Mouse (Mus musculus) intestine, embryonic 16.5 days (tissue): ENCODE results near the gene Tmem185b. TPM values are rescaled to one million over a fixed set of nuclear protein-coding genes. Genes with fewer than 3 reads are reported as not detected.

Source experiments
- ATAC-seq: fragments of 200-750 bp; cut with Nextera tagmentation; 2 replicates; pipeline ENCODE4 v1.8.0; 2017; ENCODE audit warnings: moderate TSS enrichment, moderate library complexity
- H3K27ac ChIP-seq: fragments of 300-500 bp; sonication (generic); 2 replicates; pipeline ENCODE4 v1.5.1; 2014; ENCODE audit warnings: mild to moderate bottlenecking, low read length
- H3K27me3 ChIP-seq: fragments of 300-500 bp; sonication (generic); replicated peaks from 2 replicates; pipeline ENCODE4 v1.6.1; 2014; ENCODE audit warnings: low read length, control low read depth, mixed read lengths; ENCODE audit not compliant: control insufficient read depth, insufficient read depth
- H3K36me3 ChIP-seq: fragments of 300-500 bp; sonication (generic); 2 replicates; pipeline ENCODE4 v1.6.1; 2014; ENCODE audit warnings: low read length, control low read depth; ENCODE audit not compliant: control insufficient read depth, insufficient read depth
- H3K4me1 ChIP-seq: fragments of 300-500 bp; sonication (generic); 2 replicates; pipeline ENCODE4 v1.6.1; 2014; ENCODE audit warnings: low read length, control low read depth, mixed read lengths; ENCODE audit not compliant: control insufficient read depth, insufficient read depth
- H3K4me2 ChIP-seq: fragments of 300-500 bp; sonication (generic); 2 replicates; pipeline ENCODE4 v1.6.1; 2014; ENCODE audit warnings: low read depth, low read length, control low read depth
- H3K4me3 ChIP-seq: fragments of 300-500 bp; sonication (generic); 2 replicates; pipeline ENCODE4 v1.5.1; 2014; ENCODE audit warnings: mild to moderate bottlenecking, low read length
- H3K9ac ChIP-seq: fragments of 300-500 bp; sonication (generic); 2 replicates; pipeline ENCODE4 v1.6.1; 2014; ENCODE audit warnings: low read depth, low read length
- H3K9me3 ChIP-seq: fragments of 300-500 bp; sonication (generic); 2 replicates; pipeline ENCODE4 v1.6.1; 2016; ENCODE audit warnings: low read length, control low read depth; ENCODE audit not compliant: control insufficient read depth
- WGBS: fragments of 180-500 bp; shearing (Covaris S2); extraction: QIAGEN DNeasy Blood & Tissue Kit; methylation state at CpG from one replicate; pipeline ENCODE4 v1.1.7; 2014; 5-methylcytosine and 5-hydroxymethylcytosine counted together
- polyA plus RNA-seq: library from polyadenylated mRNA; unstranded; fragments of >200 nt; fragmentation: Nextera tagmentation; extraction: Ambion mirVana; gene quantifications from 2 replicates; pipeline ENCODE4 v1.2.1, GENCODE M21; 2015

Tmem185b gene
- polyA plus RNA-seq, 1 experiment from 2014 or later: 27.2 TPM

DNA sequence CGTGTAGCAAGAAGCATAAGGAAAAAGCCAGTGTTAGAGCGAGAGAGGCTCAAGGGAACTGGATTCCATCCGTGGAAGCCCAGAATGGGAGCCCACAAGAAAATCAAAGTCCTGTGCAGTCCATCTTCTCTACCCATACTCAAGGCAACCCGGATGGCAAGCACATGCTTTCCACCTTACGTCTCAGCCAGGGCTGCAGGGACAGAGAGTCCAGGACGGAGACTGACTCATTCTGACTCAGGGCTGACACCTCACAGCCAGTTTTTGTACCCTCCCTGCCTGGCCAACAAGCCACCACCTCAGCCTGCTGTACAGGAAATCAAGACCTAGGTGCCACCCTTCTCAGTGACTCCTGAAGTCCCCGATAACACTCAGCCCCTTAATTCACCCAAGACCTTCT is 16.5 kb upstream of the Tmem185b start:
- Histone ChIP-seq H3K4me3 (no peak overlapping the region), H3K9me3 (no peaks in the 10 kb centered on the region), H3K27ac (no peak overlapping the region), H3K36me3 (no peaks in the 10 kb centered on the region), H3K9ac (no peak overlapping the region), H3K27me3 (no peaks in the 10 kb centered on the region), H3K4me2 (no peak overlapping the region), H3K4me1 (peaks cover 9% of the 10 kb centered on the region)
- no peak for ATAC-seq
- 85% methylated on average over 7 of the region's 7 CpGs for WGBS

DNA sequence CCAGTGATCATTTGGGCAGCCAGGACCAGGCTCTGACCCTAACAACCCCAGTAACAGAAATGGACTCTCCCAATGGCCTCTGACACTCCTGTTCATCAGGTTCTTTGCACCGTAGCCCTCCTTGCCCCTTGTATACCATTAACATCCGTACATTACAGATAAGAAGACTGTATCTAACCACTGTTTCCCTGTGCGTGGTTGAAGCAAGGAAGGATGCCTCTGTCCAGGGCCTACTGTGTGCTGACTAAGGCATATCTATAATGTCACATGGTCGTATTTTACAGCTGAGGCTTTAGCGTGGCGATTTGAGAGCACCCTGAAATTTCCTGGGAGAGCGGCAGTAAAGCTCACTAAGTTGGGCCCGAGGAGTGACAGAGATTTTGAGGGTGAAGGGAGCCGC is 15.6 kb upstream of the Tmem185b start:
- 54% methylated on average over 9 of the region's 9 CpGs for WGBS
- no peak for ATAC-seq
- Histone ChIP-seq H3K4me2 (no peak overlapping the region), H3K4me3 (no peak overlapping the region), H3K9me3 (no peaks in the 10 kb centered on the region), H3K4me1 (peaks cover 4% of the 10 kb centered on the region; the same call in 1 of the 2 replicates), H3K9ac (no peak overlapping the region), H3K27me3 (no peaks in the 10 kb centered on the region), H3K27ac (no peak overlapping the region), H3K36me3 (no peaks in the 10 kb centered on the region)

DNA sequence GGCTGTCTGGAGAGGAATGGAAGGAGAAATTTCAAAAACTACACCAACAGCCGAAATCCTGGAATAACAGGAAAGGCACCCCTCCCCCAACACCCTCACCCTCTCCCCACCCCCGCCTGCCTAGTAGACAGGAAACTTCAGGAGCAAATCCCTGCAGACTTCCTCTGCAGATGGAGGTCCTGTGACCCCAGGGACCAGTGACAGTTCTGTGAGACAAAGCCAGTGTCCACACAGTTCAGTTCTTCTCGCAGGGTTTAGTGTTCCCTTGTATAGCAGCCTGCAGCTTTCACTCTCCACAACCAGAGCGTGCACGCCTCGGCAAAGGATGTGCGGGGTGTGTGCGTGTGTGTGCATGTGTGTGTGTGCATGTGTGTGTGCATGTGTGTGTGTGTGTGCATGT is 15.1 kb upstream of the Tmem185b start:
- Histone ChIP-seq H3K27ac (no peak overlapping the region), H3K4me1 (peaks cover 2% of the 10 kb centered on the region; the same call in 1 of the 2 replicates), H3K9ac (no peak overlapping the region), H3K9me3 (no peaks in the 10 kb centered on the region), H3K36me3 (no peaks in the 10 kb centered on the region), H3K4me2 (no peak overlapping the region), H3K27me3 (no peaks in the 10 kb centered on the region), H3K4me3 (no peak overlapping the region)
- WGBS: 62% methylated on average over 8 of the region's 8 CpGs
- ATAC-seq: no peak

DNA sequence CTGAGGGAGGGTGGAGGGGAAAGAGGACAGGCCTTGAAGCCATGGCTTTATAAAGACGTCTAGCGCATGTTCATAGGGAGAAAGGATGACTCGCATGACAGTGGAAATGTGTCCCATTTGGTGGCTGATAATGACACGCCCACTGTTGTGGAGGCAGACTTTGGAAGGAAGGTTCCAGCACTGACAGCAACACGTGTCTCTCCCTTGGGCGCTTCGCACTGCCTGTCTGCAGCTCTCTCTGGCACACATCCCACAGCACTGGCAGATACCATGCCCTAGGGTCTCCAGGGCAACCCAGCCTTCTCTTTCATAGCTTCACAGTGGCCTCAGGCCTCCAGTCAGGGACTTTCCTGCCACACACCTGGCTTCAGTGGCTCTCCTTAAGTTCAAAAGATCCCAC is 7.9 kb upstream of the Tmem185b start:
- ATAC-seq: no peak
- Histone ChIP-seq H3K9me3 (no peaks in the 10 kb centered on the region), H3K4me2 (no peak overlapping the region), H3K4me3 (no peak overlapping the region), H3K9ac (no peak overlapping the region), H3K36me3 (no peaks in the 10 kb centered on the region), H3K27me3 (no peaks in the 10 kb centered on the region), H3K4me1 (0 out of 2 replicates have a peak, but pooled peaks cover 3% of the 10 kb centered on the region), H3K27ac (no peak overlapping the region)
- 75% methylated on average over 7 of the region's 7 CpGs for WGBS

DNA sequence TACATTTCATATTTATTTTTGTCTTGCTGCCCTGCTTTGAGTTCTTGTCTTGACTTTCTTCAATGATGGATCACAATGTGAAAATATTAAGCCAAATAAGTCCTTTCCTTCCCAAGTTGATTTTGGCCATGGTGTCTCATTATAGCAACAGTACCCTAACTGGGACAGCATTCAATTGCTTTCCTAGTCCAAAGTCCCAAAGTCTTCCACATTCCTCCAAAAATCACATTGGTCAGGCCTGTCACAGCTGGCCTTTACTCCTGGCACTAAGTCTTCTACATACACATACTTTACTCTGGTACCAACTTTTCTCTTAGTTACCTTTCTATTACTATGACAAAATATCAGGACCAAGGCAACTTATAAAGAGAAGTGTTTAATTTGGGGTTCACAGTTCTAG is 7.2 kb upstream of the Tmem185b start:
- H3K27me3 ChIP-seq: no peaks in the 10 kb centered on the region
- no peak overlapping the region for H3K9ac ChIP-seq
- no peak overlapping the region for H3K4me3 ChIP-seq
- ATAC-seq: no peak
- H3K4me2 ChIP-seq: no peak overlapping the region
- H3K36me3 ChIP-seq: no peaks in the 10 kb centered on the region
- H3K9me3 ChIP-seq: no peaks in the 10 kb centered on the region
- peaks cover 7% of the 10 kb centered on the region for H3K4me1 ChIP-seq
- H3K27ac ChIP-seq: no peak overlapping the region

- H3K4me2 ChIP-seq: no peak overlapping the region
- 49% methylated on average over 6 of the region's 6 CpGs for WGBS
- no peak overlapping the region for H3K9ac ChIP-seq
- H3K27me3 ChIP-seq: no peaks in the 10 kb centered on the region
- H3K4me1 ChIP-seq: peaks cover 7% of the 10 kb centered on the region
- no peak for ATAC-seq
- H3K36me3 ChIP-seq: no peaks in the 10 kb centered on the region
- H3K4me3 ChIP-seq: no peak overlapping the region
- H3K27ac ChIP-seq: no peak overlapping the region
- no peaks in the 10 kb centered on the region for H3K9me3 ChIP-seq
These were observed 6.7 kb upstream of the Tmem185b start for GRCm38 (mm10) chr1:119519286-119519685.

GRCm38 (mm10) chr1:119521029-119521428 is 4.9 kb upstream of the Tmem185b start:
- H3K9me3 ChIP-seq: no peaks in the 10 kb centered on the region
- H3K36me3 ChIP-seq: no peaks in the 10 kb centered on the region
- 0 out of 2 replicates have a peak overlapping the region, but pooled peaks have one; percentile 10 for H3K27ac ChIP-seq
- H3K9ac ChIP-seq: no peak overlapping the region
- no peak overlapping the region for H3K4me3 ChIP-seq
- peaks cover 19% of the 10 kb centered on the region for H3K4me1 ChIP-seq
- H3K4me2 ChIP-seq: no peak overlapping the region
- no peak for ATAC-seq
- no peaks in the 10 kb centered on the region for H3K27me3 ChIP-seq
- WGBS: 38% methylated on average over 2 of the region's 2 CpGs

DNA sequence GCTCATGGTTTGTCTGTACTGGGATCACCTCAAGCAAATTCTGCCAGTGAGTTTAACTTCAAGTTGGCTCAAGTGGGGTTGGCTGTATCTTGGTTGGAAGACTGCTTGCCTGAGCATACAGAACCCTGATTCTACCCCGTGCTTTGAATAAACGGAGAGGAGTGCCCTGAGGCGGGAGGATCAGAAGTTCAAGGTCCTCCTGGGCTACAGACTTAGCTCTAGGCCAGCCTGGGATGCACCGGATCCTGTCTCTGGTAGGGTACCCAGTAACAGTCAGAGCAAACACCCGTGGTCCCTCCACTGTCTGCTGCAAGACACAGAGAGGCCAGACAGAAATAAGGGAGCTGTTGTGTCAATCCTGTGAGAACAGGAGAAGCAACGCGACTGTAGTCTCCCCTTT is 4.3 kb upstream of the Tmem185b start:
- 71% methylated on average over 7 of the region's 7 CpGs for WGBS
- peaks cover 3% of the 10 kb centered on the region; the same call in 1 of the 2 replicates for H3K9me3 ChIP-seq
- H3K27me3 ChIP-seq: no peaks in the 10 kb centered on the region
- no peak overlapping the region for H3K4me2 ChIP-seq
- H3K4me1 ChIP-seq: peaks cover 23% of the 10 kb centered on the region
- H3K36me3 ChIP-seq: peaks cover 2% of the 10 kb centered on the region; the same call in 1 of the 2 replicates
- ATAC-seq: no peak
- H3K9ac ChIP-seq: no peak overlapping the region
- H3K4me3 ChIP-seq: no peak overlapping the region
- 0 out of 2 replicates have a peak overlapping the region, but pooled peaks have one; percentile 10 for H3K27ac ChIP-seq

GRCm38 (mm10) chr1:119522726-119523125 is 3.2 kb upstream of the Tmem185b start:
- WGBS: 73% methylated on average over 4 of the region's 4 CpGs
- Histone ChIP-seq H3K4me3 (no peak overlapping the region), H3K9me3 (peaks cover 11% of the 10 kb centered on the region; the same call in 1 of the 2 replicates), H3K36me3 (peaks cover 12% of the 10 kb centered on the region), H3K27ac (peak overlapping the region; percentile 76), H3K27me3 (no peaks in the 10 kb centered on the region), H3K4me1 (peaks cover 25% of the 10 kb centered on the region), H3K9ac (no peak overlapping the region), H3K4me2 (no peak overlapping the region)
- peak; percentile 76 for ATAC-seq

- Histone ChIP-seq H3K4me2 (no peak overlapping the region), H3K27ac (peak overlapping the region; percentile 76), H3K4me1 (peaks cover 25% of the 10 kb centered on the region), H3K9me3 (peaks cover 13% of the 10 kb centered on the region; the same call in 1 of the 2 replicates), H3K9ac (no peak overlapping the region), H3K4me3 (no peak overlapping the region), H3K36me3 (peaks cover 16% of the 10 kb centered on the region), H3K27me3 (no peaks in the 10 kb centered on the region)
- 73% methylated on average over 7 of the region's 7 CpGs for WGBS
- ATAC-seq: no peak; the same call in 1 of the 2 replicates
These were observed 2.6 kb upstream of the Tmem185b start for GRCm38 (mm10) chr1:119523369-119523768.
